16 mouse cellular contexts compared by ENCODE assay signal in genomic region chr17:26887926-26888325, GRCm38 (mm10). TPM values are rescaled to one million over a fixed set of nuclear protein-coding genes. Genes with fewer than 3 reads are reported as not detected.
A peak's percentile ranks its signal among the peaks of the same experiment; 100 is the strongest.
DNase-seq lines count a peak whose midpoint lies in the region; ATAC-seq and TF ChIP-seq lines count a peak whose summit lies in the region.
"Had no signal": no experiment of that assay in that cellular context is flagged by ENCODE, and none has a peak within 500 bp of the region (broad histone marks: within the 10 kb centered on the region; RNA-seq: fewer than 3 reads in every experiment).

No protein-coding gene starts in this region.

- H3K27ac ChIP-seq in heart, embryonic 12.5 days (ENCODE audit: poor library complexity, severe bottlenecking), result peak overlapping the region; percentile 55
- no peak overlapping the region; the same call in 1 of the 2 replicates for H3K27ac ChIP-seq in lung, embryonic 14.5 days (ENCODE audit: low read depth)
- H3K27ac ChIP-seq: forebrain, embryonic 13.5 days; hindbrain, embryonic 13.5 days had no signal

- H3K4me1 ChIP-seq in heart, embryonic 12.5 days (replicated peaks), result peaks cover 52% of the 10 kb centered on the region
- H3K4me1 ChIP-seq in lung, embryonic 14.5 days (ENCODE audit: insufficient read depth), result peaks cover 7% of the 10 kb centered on the region; the same call in 1 of the 2 replicates

- H3K9me3 ChIP-seq in heart, embryonic 12.5 days (replicated peaks), result no peaks in the 10 kb centered on the region
- H3K9me3 ChIP-seq in lung, embryonic 14.5 days (ENCODE audit: low read depth, low read length), result no peaks in the 10 kb centered on the region
- H3K9me3 ChIP-seq: forebrain, embryonic 13.5 days; hindbrain, embryonic 13.5 days had no signal

- H3ac ChIP-seq in myocyte (ENCODE audit: control insufficient read depth, insufficient read length), result no peak overlapping the region

- WGBS in heart, embryonic 12.5 days, result 17% methylated on average over 3 of the region's 3 CpGs
- WGBS in lung, embryonic 14.5 days, result 18% methylated on average over 3 of the region's 3 CpGs

- H3K4me2 ChIP-seq in heart, embryonic 12.5 days, result no peak overlapping the region
- no peak overlapping the region for H3K4me2 ChIP-seq in lung, embryonic 14.5 days
- peak overlapping the region; percentile 16 for H3K4me2 ChIP-seq in myocyte (ENCODE audit: low read depth)
- H3K4me2 ChIP-seq: forebrain, embryonic 13.5 days; hindbrain, embryonic 13.5 days; liver, embryonic 11.5 days; midbrain, embryonic 11.5 days had no signal

- H3K79me2 ChIP-seq in myocyte (ENCODE audit: control insufficient read depth, insufficient read depth), result no peaks in the 10 kb centered on the region

- no peak for ATAC-seq in heart, embryonic 12.5 days (ENCODE audit: insufficient number of reproducible peaks, low FRiP score)
- no peak for ATAC-seq in lung, embryonic 14.5 days (ENCODE audit: insufficient read depth)
- ATAC-seq: forebrain, embryonic 13.5 days; intestine, embryonic 16.5 days had no signal

- DNase-seq in heart, postnatal 36 days, result no peak
- peak; percentile 48 for DNase-seq in lung, embryonic 14.5 days
- DNase-seq in lung, postnatal 25 days (ENCODE audit: low spot score), result no peak
- peak; percentile 21 for DNase-seq in brain, adult 2 months (ENCODE audit: low read depth, low spot score)
- DNase-seq in T-cell, adult 2 months (ENCODE audit: low spot score), result no peak
- DNase-seq: gastrocnemius, postnatal 36 days had no signal

- no peak overlapping the region for H3K9ac ChIP-seq in heart, embryonic 12.5 days
- H3K9ac ChIP-seq in lung, embryonic 14.5 days, result 0 out of 2 replicates have a peak overlapping the region, but pooled peaks have one; percentile 2
- H3K9ac ChIP-seq: forebrain, embryonic 13.5 days; hindbrain, embryonic 13.5 days had no signal

- intact Hi-C loops in heart, postnatal 36 days (cut with DNase I), result loop anchor here (2.0 to 5.0 kb wide), 3 partner anchors 225 to 576 kb away; partner anchors contain the start of gene Atp6v0e

- no peak for TF ChIP-seq CTCF in lung, embryonic 14.5 days (IDR thresholded peaks at IDR 0.05; ENCODE audit: low read depth)

- no peaks in the 10 kb centered on the region for H3K36me3 ChIP-seq in heart, embryonic 12.5 days
- H3K36me3 ChIP-seq in lung, embryonic 14.5 days (ENCODE audit: insufficient read depth), result no peaks in the 10 kb centered on the region
- no peaks in the 10 kb centered on the region for H3K36me3 ChIP-seq in myocyte (ENCODE audit: control insufficient read depth, insufficient read depth)
- H3K36me3 ChIP-seq: hindbrain, embryonic 13.5 days had no signal

- no peak overlapping the region for H3K4me3 ChIP-seq in heart, embryonic 12.5 days
- H3K4me3 ChIP-seq in lung, embryonic 14.5 days (ENCODE audit: low read depth, low read length), result no peak overlapping the region
- no peak overlapping the region for H3K4me3 ChIP-seq in myocyte
- H3K4me3 ChIP-seq: forebrain, embryonic 13.5 days; hindbrain, embryonic 13.5 days had no signal

- TF ChIP-seq POLR2A in myocyte (IDR thresholded peaks at IDR 0.05; ENCODE audit: insufficient read length, low read depth), result no peak

- H3K27me3 ChIP-seq in heart, embryonic 12.5 days (replicated peaks), result no peaks in the 10 kb centered on the region
- H3K27me3 ChIP-seq in lung, embryonic 14.5 days (ENCODE audit: insufficient read depth, low read length), result no peaks in the 10 kb centered on the region
- no peaks in the 10 kb centered on the region for H3K27me3 ChIP-seq in myocyte (ENCODE audit: control insufficient read depth, insufficient read depth, insufficient read length)

TF ChIP-seq in myocyte, 11 proteins besides CTCF, POLR2A, EP300 and RAD21:
- no peak for TF ChIP-seq TCF12 (IDR thresholded peaks at IDR 0.05; ENCODE audit: insufficient read depth, poor library complexity, severe bottlenecking)
- no peak for TF ChIP-seq MYOG (IDR thresholded peaks at IDR 0.05; ENCODE audit: control insufficient read depth in 1 of 3, insufficient read depth in 1 of 3, insufficient read length in 2 of 3, low read depth in 2 of 3)
- no peak for TF ChIP-seq MAX (IDR thresholded peaks at IDR 0.05; ENCODE audit: low read depth)
- TF ChIP-seq CEBPB (IDR thresholded peaks at IDR 0.05; ENCODE audit: insufficient read depth, poor library complexity, severe bottlenecking), result peak; percentile 53; the same call in 1 of the 2 replicates
- no peak for TF ChIP-seq REST (IDR thresholded peaks at IDR 0.05; ENCODE audit: insufficient read depth, insufficient read length)

RNA-seq across cellular contexts. Expression of gene Kifc5b, which starts 29.0 kb away (rescaled TPM):
- 5.2 and 5.7 TPM in 2 replicates for polyA plus RNA-seq in heart, embryonic 12.5 days (2016; fragmentation: Nextera tagmentation; extraction: Ambion mirVana)
- under 1 TPM; 0.44 to 0.95 TPM for total RNA-seq in heart, postnatal 36 days (2021)
- 6.3 and 9.6 TPM in 2 replicates for polyA plus RNA-seq in lung, embryonic 14.5 days (2014; fragmentation: Nextera tagmentation; extraction: Ambion mirVana)
- 15.4 TPM for polyA plus RNA-seq in myocyte (2012; fragmentation: generic; extraction: Trizol)

RNA-seq across cellular contexts. Expression of gene Nkx2-5, which starts 43.1 kb away (rescaled TPM):
- polyA plus RNA-seq in heart, embryonic 12.5 days (2016; fragmentation: Nextera tagmentation; extraction: Ambion mirVana), result 200 and 212 TPM in 2 replicates
- 10 to 100 TPM; 80.7 TPM for total RNA-seq in heart, postnatal 36 days (2021)
- 0.24 and 1.6 TPM in 2 replicates for polyA plus RNA-seq in lung, embryonic 14.5 days (2014; fragmentation: Nextera tagmentation; extraction: Ambion mirVana)
- polyA plus RNA-seq in myocyte (2012; fragmentation: generic; extraction: Trizol), result 1.4 TPM
- total RNA-seq: gastrocnemius, postnatal 36 days; layer of hippocampus, postnatal 14 days; left cerebral cortex, postnatal 14 days had no signal
- polyA plus RNA-seq: forebrain, embryonic 13.5 days; midbrain, embryonic 11.5 days; thymus, postnatal 0 days had no signal

RNA-seq across cellular contexts. Expression of gene Phf1, which starts 44.9 kb away (rescaled TPM):
- 9.0 and 9.4 TPM in 2 replicates for polyA plus RNA-seq in heart, embryonic 12.5 days (2016; fragmentation: Nextera tagmentation; extraction: Ambion mirVana)
- total RNA-seq in heart, postnatal 36 days (2021), result 10 to 100 TPM; 13.9 to 14.5 TPM
- 5.1 and 7.5 TPM in 2 replicates for polyA plus RNA-seq in lung, embryonic 14.5 days (2014; fragmentation: Nextera tagmentation; extraction: Ambion mirVana)
- polyA plus RNA-seq in myocyte (2012; fragmentation: generic; extraction: Trizol), result 9.6 TPM

RNA-seq across cellular contexts. Expression of gene Cuta, which starts 51.4 kb away (rescaled TPM):
- 148 and 155 TPM in 2 replicates for polyA plus RNA-seq in heart, embryonic 12.5 days (2016; fragmentation: Nextera tagmentation; extraction: Ambion mirVana)
- 10 to 100 TPM; 86.2 to 90.3 TPM for total RNA-seq in heart, postnatal 36 days (2021)
- 163 TPM in 2 replicates for polyA plus RNA-seq in lung, embryonic 14.5 days (2014; fragmentation: Nextera tagmentation; extraction: Ambion mirVana)
- polyA plus RNA-seq in myocyte (2012; fragmentation: generic; extraction: Trizol), result 169 TPM

RNA-seq across cellular contexts. Expression of gene Syngap1, which starts 53.1 kb away (rescaled TPM):
- polyA plus RNA-seq in heart, embryonic 12.5 days (2016; fragmentation: Nextera tagmentation; extraction: Ambion mirVana), result 1.2 and 2.2 TPM in 2 replicates
- total RNA-seq in heart, postnatal 36 days (2021), result 1 to 10 TPM; 4.1 to 6.4 TPM
- 1.8 and 2.0 TPM in 2 replicates for polyA plus RNA-seq in lung, embryonic 14.5 days (2014; fragmentation: Nextera tagmentation; extraction: Ambion mirVana)
- polyA plus RNA-seq in myocyte (2012; fragmentation: generic; extraction: Trizol), result 5.2 TPM

Comparison
In these comparisons a context has a peak if more than half of its experiments do, and no peak if none do; other contexts are left out.
1. DNase-seq: peak in lung, embryonic 14.5 days (single experiment) and brain, adult 2 months (single experiment); none in heart, postnatal 36 days (0 of 2), lung, postnatal 25 days (single experiment) and T-cell, adult 2 months (single experiment).
2. RNA of gene Nkx2-5, which starts 43.1 kb away (polyA plus RNA-seq): 200 to 212 TPM in heart, embryonic 12.5 days; 1.4 TPM in myocyte (single experiment) and 0.24 to 1.6 TPM in lung, embryonic 14.5 days; every median in the first group is over 10 times any median in the second.